Mouse (Mus musculus) liver, embryonic 14 days (tissue): ENCODE results near the gene Grm6. TPM values are rescaled to one million over a fixed set of nuclear protein-coding genes. Genes with fewer than 3 reads are reported as not detected.

Source experiments
- polyA plus RNA-seq: library from polyadenylated mRNA; depleted of rRNA; stranded (reverse); fragments of >200 nt; gene quantifications from 2 replicates; pipeline ENCODE4 v1.2.3, GENCODE M21; 2012; rRNA removed

The Grm6 gene
- 0.05 and 0.12 TPM in 2 replicates for polyA plus RNA-seq

DNA sequence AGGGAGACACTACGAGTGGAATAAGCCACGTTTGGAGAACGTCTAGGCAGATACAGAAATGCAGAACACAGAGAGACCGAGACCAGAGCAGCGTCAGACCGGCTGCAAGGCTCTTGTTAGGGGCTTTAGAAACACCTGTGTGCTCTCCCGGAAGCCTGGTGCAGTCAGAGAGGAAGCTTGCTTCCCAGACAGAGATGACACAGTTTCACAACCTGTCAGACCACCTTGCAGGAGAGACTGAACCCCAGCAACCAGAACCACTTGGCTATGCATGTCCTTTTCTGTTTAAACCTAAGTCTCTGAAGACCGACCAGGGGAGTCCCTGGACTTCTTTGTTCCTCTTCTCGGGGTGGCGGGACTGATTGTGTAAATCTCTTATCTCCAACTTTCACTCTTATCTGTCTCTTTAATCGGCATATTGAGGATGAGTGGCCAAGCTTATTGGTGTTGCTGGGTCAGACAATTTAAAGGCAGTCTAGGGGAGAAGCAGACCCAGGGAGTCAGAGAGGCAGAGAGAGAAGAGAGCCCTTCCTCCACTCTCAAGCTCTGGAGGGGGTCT, at the start of gene Grm6:
Grm6 (plus strand) TSS at position 509 of the 559 bp plus-strand sequence.

DNA sequence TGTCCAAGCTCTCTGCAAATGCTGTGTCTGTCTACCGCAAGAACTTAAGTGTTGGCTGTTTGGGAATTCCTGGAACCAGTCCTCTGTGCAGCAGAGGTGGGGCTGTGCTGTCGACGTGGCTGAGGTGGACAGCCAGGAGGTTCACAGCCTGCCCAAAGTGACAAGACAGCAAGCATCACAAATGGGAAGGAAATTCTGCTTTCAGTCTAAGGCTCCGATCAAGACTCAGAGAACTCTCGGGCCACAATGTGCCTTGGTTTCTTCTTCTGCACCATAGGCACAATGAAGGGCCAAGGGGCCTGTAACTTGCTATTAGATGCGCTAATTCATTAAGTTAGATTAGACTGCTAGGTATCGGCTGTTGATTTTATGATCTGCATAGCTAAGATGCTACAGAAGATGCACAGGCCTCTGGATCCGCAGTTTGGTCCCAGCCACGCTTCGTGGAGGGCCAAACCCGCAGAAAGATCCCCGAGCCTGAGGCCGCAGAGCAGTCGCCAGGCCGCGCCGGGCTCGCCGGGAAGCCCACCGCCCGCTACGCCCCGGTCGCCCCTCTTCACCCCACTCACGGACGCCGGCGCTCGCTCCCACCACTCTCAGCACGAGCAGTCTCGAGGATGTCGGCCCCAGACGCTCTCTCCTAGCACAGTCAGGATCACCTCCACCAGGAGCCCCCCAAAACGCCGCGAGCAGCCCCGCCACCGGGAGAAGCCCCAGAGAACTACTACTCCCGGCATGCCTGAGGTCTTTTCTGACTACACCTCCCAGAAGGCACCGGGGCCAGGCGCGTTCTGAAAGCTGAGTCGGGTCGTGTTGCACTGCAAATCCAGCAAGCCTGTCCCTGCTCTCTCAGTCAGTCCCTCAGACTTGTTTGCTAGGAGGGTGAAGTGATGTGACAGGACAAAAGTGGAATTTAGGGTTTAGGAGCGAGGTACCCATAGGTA, 23.2 kb upstream of the Grm6 start, which contains the start of gene Zfp354c:
Zfp354c (minus strand) TSS at position 715 of the 944 bp plus-strand sequence.

DNA sequence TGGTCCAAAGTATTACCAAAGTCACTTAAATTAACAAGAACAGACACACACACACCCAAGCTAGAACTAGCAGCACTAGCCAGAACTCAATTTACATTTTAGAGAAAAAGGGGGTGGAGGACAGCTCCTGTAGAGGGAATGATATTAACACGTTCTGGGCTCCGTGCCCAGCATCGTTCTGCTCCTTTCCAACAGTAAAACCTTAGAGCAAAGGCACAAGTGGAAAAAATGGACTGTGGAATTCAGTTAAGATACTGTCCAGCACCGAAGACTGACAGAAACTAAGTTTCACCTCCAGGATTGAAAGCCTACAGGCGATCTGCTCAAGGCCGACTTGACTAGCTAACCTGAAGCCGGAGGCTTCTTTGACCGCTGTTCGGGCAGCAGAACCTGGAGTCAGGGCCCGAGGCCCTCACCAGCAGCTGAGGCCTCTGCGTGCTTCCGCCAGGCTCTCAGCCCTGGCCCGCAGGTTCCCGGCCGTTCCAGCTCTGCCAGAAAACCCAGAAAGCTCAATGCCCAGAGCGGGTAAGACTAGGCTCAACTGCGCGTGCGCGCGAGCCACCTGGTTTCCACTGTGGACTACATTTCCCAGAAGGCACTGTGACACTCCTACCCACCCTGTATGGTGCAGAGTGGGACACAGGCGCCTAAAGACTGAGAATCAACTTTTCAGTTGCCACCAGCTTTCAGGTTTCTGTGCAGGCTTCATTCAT, 9.3 kb upstream of the Grm6 start, which contains the start of gene Zfp879:
Zfp879 (minus strand) TSS at position 530 of the 713 bp plus-strand sequence.

DNA sequence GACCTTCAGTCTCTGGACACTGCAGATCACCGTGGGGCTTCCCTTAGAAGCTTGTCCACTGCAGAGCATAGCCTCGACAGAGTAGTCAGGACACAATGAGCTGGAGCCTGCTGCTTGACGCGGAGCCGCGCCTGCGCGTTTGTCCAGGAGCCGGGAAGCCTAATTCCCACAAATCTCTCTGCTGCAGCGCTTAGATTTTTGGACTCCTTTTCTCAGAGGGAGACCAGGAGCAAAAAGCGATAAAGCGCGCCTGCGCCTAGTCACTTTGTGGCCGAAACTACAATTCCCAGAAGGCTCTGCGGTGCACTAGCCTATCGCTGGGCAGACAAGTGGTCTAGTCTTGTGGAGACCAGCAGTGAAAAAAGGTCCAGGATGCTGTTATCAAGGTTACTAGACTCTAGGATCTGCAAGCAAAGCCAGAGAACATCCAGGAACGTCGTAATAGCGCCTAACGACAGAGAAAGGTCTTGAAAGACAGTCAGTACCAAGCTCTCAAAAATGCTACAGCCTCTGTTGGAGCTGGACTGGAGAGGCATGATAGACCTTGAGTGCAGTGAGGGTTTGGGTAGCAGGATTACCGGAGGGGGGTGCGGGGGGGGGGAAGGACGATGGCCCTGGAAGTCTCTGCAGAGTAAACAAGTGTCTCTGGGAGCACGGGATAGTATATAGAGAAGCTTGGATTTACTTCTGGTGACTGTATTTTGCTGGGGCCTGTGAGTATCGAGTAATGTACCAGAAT, 37.1 kb downstream of the Grm6 start, which contains the start of gene Zfp454:
Zfp454 (minus strand) TSS at position 262 of the 739 bp plus-strand sequence.

Other genes starting within 250 kb of the Grm6 start
- 0.97 and 1.5 TPM in 2 replicates for gene Adamts2, start 248.6 kb upstream of the Grm6 start, polyA plus RNA-seq
- 0.40 and 0.54 TPM in 2 replicates for gene Zfp354c, start 23.0 kb upstream of the Grm6 start, polyA plus RNA-seq
- 0.08 and 0.09 TPM in 2 replicates for gene Zfp879, start 9.1 kb upstream of the Grm6 start, polyA plus RNA-seq
- 0.31 and 0.41 TPM in 2 replicates for gene Zfp454, start 37.0 kb downstream of the Grm6 start, polyA plus RNA-seq
- gene Zfp2, start 65.5 kb downstream of the Grm6 start, polyA plus RNA-seq: 0.63 and 0.84 TPM in 2 replicates
- gene Zfp354b, start 80.9 kb downstream of the Grm6 start, polyA plus RNA-seq: 0.06 and 0.15 TPM in 2 replicates
- not detected in 2 replicates for gene 4933414I15Rik, start 93.1 kb downstream of the Grm6 start, polyA plus RNA-seq
- gene Prop1, start 103.1 kb downstream of the Grm6 start, polyA plus RNA-seq: 0.02 TPM in 1 of 2 replicates, not detected in the other
- not detected in 2 replicates for gene Olfr1378, start 115.8 kb downstream of the Grm6 start, polyA plus RNA-seq
- not detected in 2 replicates for gene Olfr1377, start 131.3 kb downstream of the Grm6 start, polyA plus RNA-seq
- gene Olfr51, start 152.9 kb downstream of the Grm6 start, polyA plus RNA-seq: not detected in 2 replicates
- not detected in 2 replicates for gene Olfr54, start 163.6 kb downstream of the Grm6 start, polyA plus RNA-seq
- gene Olfr1375, start 197.4 kb downstream of the Grm6 start, polyA plus RNA-seq: not detected in 2 replicates
- gene Zfp354a, start 208.6 kb downstream of the Grm6 start, polyA plus RNA-seq: 0.85 and 1.2 TPM in 2 replicates